Mouse (Mus musculus) olfactory bulb, adult 2 months (tissue): Measurements from ENCODE around the gene Rhebl1.

Experiments used
- CTCF ChIP-seq: fragments of 200-500 bp; IDR thresholded peaks from 2 replicates; pipeline ENCODE4 v1.5.1; 2012; ENCODE audit warnings: low read depth, mild to moderate bottlenecking, low read length, moderate library complexity; ENCODE audit not compliant: insufficient read depth
- POLR2A ChIP-seq: fragments of 200-500 bp; IDR thresholded peaks from 2 replicates; pipeline ENCODE4 v1.6.1; 2012; ENCODE audit warnings: mild to moderate bottlenecking, low read depth, low read length, moderate library complexity; ENCODE audit not compliant: insufficient read depth

- no peak for TF ChIP-seq CTCF
- no peak for TF ChIP-seq POLR2A
These were observed 23.0 kb downstream of the Rhebl1 start, which contains the start of gene Kmt2d for GRCm38 (mm10) chr15:98871070-98871915.
